Mouse (Mus musculus): ENCODE measurements at regions not wholly inside any gene's neighbourhood (a gene's known extent, or its start where the extent isn't known, plus 50 kb on each side); places are given as distances from the start of the nearest gene placed in this dataset.

- TF ChIP-seq POLR2A (IDR thresholded peaks at IDR 0.05; ENCODE audit: insufficient read length, low read depth), result no peak
- TF ChIP-seq MAX (IDR thresholded peaks at IDR 0.05; ENCODE audit: low read depth), result no peak
- TF ChIP-seq E2F4 (IDR thresholded peaks at IDR 0.05; ENCODE audit: insufficient read depth), result no peak
- TF ChIP-seq POLR2AphosphoS2 (IDR thresholded peaks at IDR 0.05; ENCODE audit: insufficient read length, low read depth), result no peak
Measured at GRCm38 (mm10) chr1:152203187-152203586, 113.3 kb upstream of the 1700025G04Rik start.
